Mouse (Mus musculus): ENCODE data around the gene Plp1. TPM values are rescaled to one million over a fixed set of nuclear protein-coding genes. Genes with fewer than 3 reads are reported as not detected.

Gene Plp1
- total RNA-seq (2014; rRNA removed; ENCODE audit: low replicate concordance) (0.81 and 7.2 TPM in 2 replicates), polyA plus RNA-seq (2015; fragmentation: Nextera tagmentation; extraction: Ambion mirVana) (1.9 and 2.1 TPM in 2 replicates)

GRCm38 (mm10) chrX:136822371-136822770 is at the start of gene Plp1:
Gene Plp1 (plus strand): TSS chrX:136822671.
- DNase-seq (ENCODE audit: low spot score) (no peak), ATAC-seq (ENCODE audit: insufficient read depth, low read depth) (no peak)
- 58% methylated on average over 1 of the region's 1 CpGs for WGBS
- TF ChIP-seq EP300 (IDR thresholded peaks at IDR 0.05; ENCODE audit: low read depth) (no peak), CTCF (IDR thresholded peaks at IDR 0.05; ENCODE audit: low read depth) (no peak)
- Histone ChIP-seq H3K27ac (ENCODE audit: low read depth) (no peak within 1 kb of the TSS), H3K4me1 (ENCODE audit: control insufficient read depth, insufficient read depth) (no peaks in the 10 kb centered on the region), H3K9ac (replicated peaks; ENCODE audit: low read depth, low read length) (no peak within 1 kb of the TSS), H3K27me3 (ENCODE audit: control insufficient read depth, insufficient read depth, low read length) (no peaks in the 10 kb centered on the region), H3K9me3 (replicated peaks; ENCODE audit: control insufficient read depth, low read length) (no peaks in the 10 kb centered on the region), H3K4me2 (ENCODE audit: low read depth, low read length) (no peak within 1 kb of the TSS), H3K4me3 (ENCODE audit: low read depth, low read length) (no peak within 1 kb of the TSS), H3K36me3 (replicated peaks; ENCODE audit: control insufficient read depth, insufficient read depth, low read length) (no peaks in the 10 kb centered on the region)

- 41% methylated on average over 1 of the region's 1 CpGs for WGBS
Observed at GRCm38 (mm10) chrX:136773035-136773434, 49.4 kb upstream of the Plp1 start.

GRCm38 (mm10) chrX:136778046-136778445 is 44.4 kb upstream of the Plp1 start:
- H3K27me3 ChIP-seq (ENCODE audit: control insufficient read depth, insufficient read depth, low read length), result no peaks in the 10 kb centered on the region
- no peaks in the 10 kb centered on the region for H3K36me3 ChIP-seq (replicated peaks; ENCODE audit: control insufficient read depth, insufficient read depth, low read length)
- no peak overlapping the region for H3K27ac ChIP-seq (ENCODE audit: low read depth)
- H3K9ac ChIP-seq (replicated peaks; ENCODE audit: low read depth, low read length), result no peak overlapping the region
- ATAC-seq (ENCODE audit: insufficient read depth, low read depth) (no peak), DNase-seq (ENCODE audit: low spot score) (no peak)
- H3K4me2 ChIP-seq (ENCODE audit: low read depth, low read length), result no peak overlapping the region
- no peak for TF ChIP-seq CTCF (IDR thresholded peaks at IDR 0.05; ENCODE audit: low read depth)
- TF ChIP-seq EP300 (IDR thresholded peaks at IDR 0.05; ENCODE audit: low read depth), result no peak
- H3K4me3 ChIP-seq (ENCODE audit: low read depth, low read length), result no peak overlapping the region
- WGBS, result 63% methylated on average over 3 of the region's 3 CpGs
- H3K9me3 ChIP-seq (replicated peaks; ENCODE audit: control insufficient read depth, low read length), result no peaks in the 10 kb centered on the region
- no peaks in the 10 kb centered on the region for H3K4me1 ChIP-seq (ENCODE audit: control insufficient read depth, insufficient read depth)

More at GRCm38 (mm10) chrX:136773035-136773434, 49.4 kb upstream of the Plp1 start:
- ATAC-seq (ENCODE audit: insufficient read depth, low read depth) (peak; percentile 57), DNase-seq (ENCODE audit: low spot score) (no peak)
- Histone ChIP-seq H3K4me2 (ENCODE audit: low read depth, low read length) (no peak overlapping the region), H3K4me1 (ENCODE audit: control insufficient read depth, insufficient read depth) (peaks cover 3% of the 10 kb centered on the region; the same call in 1 of the 2 replicates), H3K27ac (ENCODE audit: low read depth) (no peak overlapping the region), H3K9me3 (replicated peaks; ENCODE audit: control insufficient read depth, low read length) (no peaks in the 10 kb centered on the region), H3K36me3 (replicated peaks; ENCODE audit: control insufficient read depth, insufficient read depth, low read length) (no peaks in the 10 kb centered on the region), H3K4me3 (ENCODE audit: low read depth, low read length) (no peak overlapping the region), H3K9ac (replicated peaks; ENCODE audit: low read depth, low read length) (no peak overlapping the region), H3K27me3 (ENCODE audit: control insufficient read depth, insufficient read depth, low read length) (no peaks in the 10 kb centered on the region)
- TF ChIP-seq CTCF (IDR thresholded peaks at IDR 0.05; ENCODE audit: low read depth) (no peak), EP300 (IDR thresholded peaks at IDR 0.05; ENCODE audit: low read depth) (no peak)

GRCm38 (mm10) chrX:136779262-136779661 is 43.2 kb upstream of the Plp1 start:
- TF ChIP-seq EP300 (IDR thresholded peaks at IDR 0.05; ENCODE audit: low read depth) (no peak), CTCF (IDR thresholded peaks at IDR 0.05; ENCODE audit: low read depth) (no peak)
- Histone ChIP-seq H3K36me3 (replicated peaks; ENCODE audit: control insufficient read depth, insufficient read depth, low read length) (no peaks in the 10 kb centered on the region), H3K9ac (replicated peaks; ENCODE audit: low read depth, low read length) (no peak overlapping the region), H3K9me3 (replicated peaks; ENCODE audit: control insufficient read depth, low read length) (no peaks in the 10 kb centered on the region), H3K27ac (ENCODE audit: low read depth) (no peak overlapping the region), H3K27me3 (ENCODE audit: control insufficient read depth, insufficient read depth, low read length) (no peaks in the 10 kb centered on the region), H3K4me3 (ENCODE audit: low read depth, low read length) (no peak overlapping the region), H3K4me2 (ENCODE audit: low read depth, low read length) (no peak overlapping the region), H3K4me1 (ENCODE audit: control insufficient read depth, insufficient read depth) (no peaks in the 10 kb centered on the region)
- WGBS, result 45% methylated on average over 2 of the region's 2 CpGs
- DNase-seq (ENCODE audit: low spot score) (no peak), ATAC-seq (ENCODE audit: insufficient read depth, low read depth) (no peak)

GRCm38 (mm10) chrX:136780041-136780440 is 42.4 kb upstream of the Plp1 start, which contains the start of gene Glra4:
Gene Glra4 (minus strand): TSS chrX:136780141.
- Histone ChIP-seq H3K4me1 (ENCODE audit: control insufficient read depth, insufficient read depth) (no peaks in the 10 kb centered on the region), H3K27me3 (ENCODE audit: control insufficient read depth, insufficient read depth, low read length) (no peaks in the 10 kb centered on the region), H3K36me3 (replicated peaks; ENCODE audit: control insufficient read depth, insufficient read depth, low read length) (no peaks in the 10 kb centered on the region), H3K9me3 (replicated peaks; ENCODE audit: control insufficient read depth, low read length) (no peaks in the 10 kb centered on the region), H3K4me3 (ENCODE audit: low read depth, low read length) (no peak within 1 kb of the TSS), H3K27ac (ENCODE audit: low read depth) (no peak within 1 kb of the TSS), H3K9ac (replicated peaks; ENCODE audit: low read depth, low read length) (no peak within 1 kb of the TSS), H3K4me2 (ENCODE audit: low read depth, low read length) (no peak within 1 kb of the TSS)
- ATAC-seq (ENCODE audit: insufficient read depth, low read depth) (no peak), DNase-seq (ENCODE audit: low spot score) (no peak)
- 73% methylated on average over 3 of the region's 3 CpGs for WGBS
- no peak for TF ChIP-seq CTCF (IDR thresholded peaks at IDR 0.05; ENCODE audit: low read depth)
- no peak for TF ChIP-seq EP300 (IDR thresholded peaks at IDR 0.05; ENCODE audit: low read depth)

GRCm38 (mm10) chrX:136789446-136789845 is 33.0 kb upstream of the Plp1 start:
- H3K36me3 ChIP-seq (replicated peaks; ENCODE audit: control insufficient read depth, insufficient read depth, low read length), result no peaks in the 10 kb centered on the region
- WGBS, result 68% methylated on average over 4 of the region's 4 CpGs

More at GRCm38 (mm10) chrX:136789446-136789845, 33.0 kb upstream of the Plp1 start:
- Histone ChIP-seq H3K27ac (ENCODE audit: low read depth) (no peak overlapping the region), H3K4me1 (ENCODE audit: control insufficient read depth, insufficient read depth) (no peaks in the 10 kb centered on the region), H3K4me3 (ENCODE audit: low read depth, low read length) (no peak overlapping the region), H3K9me3 (replicated peaks; ENCODE audit: control insufficient read depth, low read length) (no peaks in the 10 kb centered on the region), H3K9ac (replicated peaks; ENCODE audit: low read depth, low read length) (no peak overlapping the region), H3K27me3 (ENCODE audit: control insufficient read depth, insufficient read depth, low read length) (no peaks in the 10 kb centered on the region), H3K4me2 (ENCODE audit: low read depth, low read length) (no peak overlapping the region)
- ATAC-seq (ENCODE audit: insufficient read depth, low read depth) (no peak), DNase-seq (ENCODE audit: low spot score) (no peak)
- no peak for TF ChIP-seq CTCF (IDR thresholded peaks at IDR 0.05; ENCODE audit: low read depth)
- TF ChIP-seq EP300 (IDR thresholded peaks at IDR 0.05; ENCODE audit: low read depth), result no peak
